29 mouse cellular contexts compared by ENCODE assay signal in the genomic region with DNA sequence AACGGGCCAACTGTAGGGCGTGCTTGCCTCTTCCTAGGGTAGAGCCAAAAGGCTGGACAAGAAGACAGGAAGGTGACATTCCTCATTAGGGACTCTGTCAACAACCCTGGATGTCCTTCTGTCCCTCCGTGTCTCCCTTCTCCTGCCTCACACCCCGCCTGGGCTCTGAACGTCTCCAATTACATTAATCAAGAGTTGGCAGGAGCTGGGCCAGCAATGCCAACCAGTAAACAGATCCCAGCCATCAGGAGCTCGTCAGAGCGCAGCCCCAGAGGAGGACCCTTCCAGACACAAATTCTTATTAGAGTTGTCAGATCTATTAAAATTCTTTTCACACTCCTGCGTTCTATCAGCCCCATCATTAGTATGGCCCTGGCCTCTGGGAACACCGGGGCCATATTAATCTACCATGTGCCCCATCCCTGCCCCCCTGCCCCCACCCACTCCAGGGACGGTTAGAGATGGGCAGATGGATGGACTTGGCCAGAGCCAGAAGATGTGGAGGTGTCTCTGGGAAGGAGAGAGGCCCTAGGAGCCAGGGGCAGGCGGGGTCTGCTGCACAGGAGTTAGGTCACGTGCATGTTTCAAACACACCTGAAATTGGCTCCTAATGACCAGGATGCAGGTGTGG.
DNase-seq lines count a peak whose midpoint lies in the region; ATAC-seq and TF ChIP-seq lines count a peak whose summit lies in the region.
"Had no signal": no experiment of that assay in that cellular context is flagged by ENCODE, and none has a peak within 500 bp of the region (broad histone marks: within the 10 kb centered on the region; RNA-seq: fewer than 3 reads in every experiment).

No protein-coding gene starts in this region.

- no peak overlapping the region for H3K9ac ChIP-seq in forebrain, embryonic 14.5 days (ENCODE audit: low read length)
- H3K9ac ChIP-seq in forebrain, embryonic 16.5 days (replicated peaks; ENCODE audit: low read depth, low read length), result no peak overlapping the region
- no peak overlapping the region for H3K9ac ChIP-seq in hindbrain, embryonic 16.5 days (ENCODE audit: low read depth, low read length)
- H3K9ac ChIP-seq in hindbrain, embryonic 12.5 days, result no peak overlapping the region
- H3K9ac ChIP-seq in midbrain, postnatal 0 days (replicated peaks; ENCODE audit: low read length, poor library complexity, severe bottlenecking), result no peak overlapping the region
- no peak overlapping the region for H3K9ac ChIP-seq in midbrain, embryonic 16.5 days (ENCODE audit: low read depth, low read length)
- H3K9ac ChIP-seq: embryonic facial prominence, embryonic 12.5 days; forebrain, embryonic 15.5 days; heart, embryonic 15.5 days; limb, embryonic 15.5 days; liver, embryonic 13.5 days had no signal

- WGBS in forebrain, embryonic 14.5 days, result 54% methylated on average over 12 of the region's 12 CpGs
- 51% methylated on average over 12 of the region's 12 CpGs for WGBS in forebrain, embryonic 16.5 days
- WGBS in hindbrain, embryonic 16.5 days, result 51% methylated on average over 12 of the region's 12 CpGs
- 59% methylated on average over 12 of the region's 12 CpGs for WGBS in hindbrain, embryonic 12.5 days
- WGBS in midbrain, postnatal 0 days, result 64% methylated on average over 12 of the region's 12 CpGs
- WGBS in midbrain, embryonic 16.5 days, result 69% methylated on average over 12 of the region's 12 CpGs

- H3K4me1 ChIP-seq in forebrain, embryonic 14.5 days (ENCODE audit: control insufficient read depth, insufficient read depth, low read length), result no peaks in the 10 kb centered on the region
- peaks cover 2% of the 10 kb centered on the region; the same call in 1 of the 2 replicates for H3K4me1 ChIP-seq in forebrain, embryonic 16.5 days (replicated peaks; ENCODE audit: control insufficient read depth, insufficient read depth, low read length)
- H3K4me1 ChIP-seq in hindbrain, embryonic 16.5 days (ENCODE audit: control insufficient read depth, insufficient read depth, low read depth, low read length), result no peaks in the 10 kb centered on the region; the same call in 1 of the 2 replicates
- peaks cover 15% of the 10 kb centered on the region for H3K4me1 ChIP-seq in hindbrain, embryonic 12.5 days
- no peaks in the 10 kb centered on the region for H3K4me1 ChIP-seq in midbrain, postnatal 0 days (ENCODE audit: insufficient read depth, low read length)
- no peaks in the 10 kb centered on the region for H3K4me1 ChIP-seq in midbrain, embryonic 16.5 days (ENCODE audit: control insufficient read depth, insufficient read depth, low read length)
- H3K4me1 ChIP-seq: heart, embryonic 15.5 days; liver, embryonic 13.5 days; megakaryocyte, embryonic 14.5 days had no signal

- H3K27ac ChIP-seq in forebrain, embryonic 14.5 days (ENCODE audit: low read depth, low read length), result no peak overlapping the region
- no peak overlapping the region for H3K27ac ChIP-seq in forebrain, embryonic 16.5 days (ENCODE audit: low read length)
- no peak overlapping the region for H3K27ac ChIP-seq in hindbrain, embryonic 16.5 days (ENCODE audit: low read depth, low read length)
- no peak overlapping the region for H3K27ac ChIP-seq in hindbrain, embryonic 12.5 days
- H3K27ac ChIP-seq in midbrain, postnatal 0 days (ENCODE audit: low read depth, low read length), result no peak overlapping the region
- H3K27ac ChIP-seq in midbrain, embryonic 16.5 days (ENCODE audit: low read length), result no peak overlapping the region
- H3K27ac ChIP-seq: embryonic facial prominence, embryonic 12.5 days; forebrain, embryonic 15.5 days; heart, embryonic 15.5 days; limb, embryonic 15.5 days; liver, embryonic 13.5 days; stomach, postnatal 0 days had no signal

- DNase-seq in forebrain, embryonic 14.5 days (ENCODE audit: low spot score), result peak; percentile 26
- DNase-seq in midbrain, postnatal 0 days (ENCODE audit: low spot score), result peak; percentile 51
- peak; percentile 44 for DNase-seq in skeletal muscle tissue, adult 2 months (ENCODE audit: low read depth, low spot score)
- DNase-seq in layer of hippocampus, postnatal 25 days (ENCODE audit: extremely low spot score in 1 of 2, low spot score in 1 of 2), result no peak
- DNase-seq: adrenal gland, postnatal 25 days; cerebellum, adult 2 months; embryo, embryonic 11 days; kidney, adult 9 months; kidney, postnatal 10 days; layer of hippocampus, adult 9-11 months; liver, embryonic 13.5 days; lung, adult 18-20 months; lung, postnatal 4 days; midbrain, embryonic 14.5 days; right cerebral cortex, adult 18-20 months; thymus, adult 18-20 months; thymus, postnatal 36 days had no signal

- no peak overlapping the region for H3K4me3 ChIP-seq in forebrain, embryonic 14.5 days (ENCODE audit: low read depth, low read length)
- no peak overlapping the region for H3K4me3 ChIP-seq in forebrain, embryonic 16.5 days (replicated peaks; ENCODE audit: low read length)
- no peak overlapping the region for H3K4me3 ChIP-seq in hindbrain, embryonic 16.5 days (ENCODE audit: low read length)
- H3K4me3 ChIP-seq in hindbrain, embryonic 12.5 days, result no peak overlapping the region
- H3K4me3 ChIP-seq in midbrain, postnatal 0 days (ENCODE audit: low read depth, low read length), result no peak overlapping the region
- H3K4me3 ChIP-seq in midbrain, embryonic 16.5 days (ENCODE audit: low read depth, low read length), result no peak overlapping the region
- H3K4me3 ChIP-seq: embryonic facial prominence, embryonic 12.5 days; forebrain, embryonic 15.5 days; heart, embryonic 15.5 days; limb, embryonic 15.5 days; liver, embryonic 13.5 days; megakaryocyte, embryonic 14.5 days had no signal

- ATAC-seq in forebrain, embryonic 14.5 days, result no peak
- no peak for ATAC-seq in forebrain, embryonic 16.5 days
- 0 out of 2 replicates have a peak, but pooled peaks have one; percentile 56 for ATAC-seq in hindbrain, embryonic 16.5 days
- ATAC-seq in hindbrain, embryonic 12.5 days (ENCODE audit: low FRiP score), result no peak; the same call in 1 of the 2 replicates
- ATAC-seq in midbrain, postnatal 0 days (ENCODE audit: low FRiP score), result no peak
- no peak for ATAC-seq in midbrain, embryonic 16.5 days
- ATAC-seq: forebrain, embryonic 15.5 days; intestine, postnatal 0 days; lung, postnatal 0 days had no signal

- no peak for TF ChIP-seq CTCF in midbrain, postnatal 0 days (IDR thresholded peaks at IDR 0.05)

- H3K4me2 ChIP-seq in forebrain, embryonic 14.5 days (ENCODE audit: low read length), result no peak overlapping the region
- no peak overlapping the region for H3K4me2 ChIP-seq in forebrain, embryonic 16.5 days (ENCODE audit: low read length)
- no peak overlapping the region for H3K4me2 ChIP-seq in hindbrain, embryonic 16.5 days (ENCODE audit: low read length)
- no peak overlapping the region for H3K4me2 ChIP-seq in hindbrain, embryonic 12.5 days (replicated peaks)
- H3K4me2 ChIP-seq in midbrain, postnatal 0 days (ENCODE audit: low read depth, low read length, poor library complexity, severe bottlenecking), result no peak overlapping the region
- H3K4me2 ChIP-seq in midbrain, embryonic 16.5 days (ENCODE audit: low read length), result no peak overlapping the region
- H3K4me2 ChIP-seq: embryonic facial prominence, embryonic 12.5 days; forebrain, embryonic 15.5 days; heart, embryonic 15.5 days; limb, embryonic 15.5 days; liver, embryonic 13.5 days had no signal

- H3K36me3 ChIP-seq in forebrain, embryonic 14.5 days (ENCODE audit: control insufficient read depth, insufficient read depth, low read length), result no peaks in the 10 kb centered on the region
- H3K36me3 ChIP-seq in forebrain, embryonic 16.5 days (ENCODE audit: control insufficient read depth, insufficient read depth), result no peaks in the 10 kb centered on the region
- H3K36me3 ChIP-seq in hindbrain, embryonic 16.5 days (ENCODE audit: control insufficient read depth, insufficient read depth, low read length), result no peaks in the 10 kb centered on the region
- H3K36me3 ChIP-seq in hindbrain, embryonic 12.5 days, result 0 out of 2 replicates have a peak, but pooled peaks cover 6% of the 10 kb centered on the region
- no peaks in the 10 kb centered on the region for H3K36me3 ChIP-seq in midbrain, postnatal 0 days (ENCODE audit: insufficient read depth, low read length)
- peaks cover 3% of the 10 kb centered on the region; the same call in 1 of the 2 replicates for H3K36me3 ChIP-seq in midbrain, embryonic 16.5 days (ENCODE audit: control insufficient read depth, insufficient read depth, low read length)
- H3K36me3 ChIP-seq: embryonic facial prominence, embryonic 12.5 days; forebrain, embryonic 15.5 days; heart, embryonic 15.5 days; limb, embryonic 15.5 days; liver, embryonic 13.5 days had no signal

- H3K27me3 ChIP-seq in forebrain, embryonic 14.5 days (replicated peaks; ENCODE audit: control insufficient read depth, insufficient read depth, low read length), result no peaks in the 10 kb centered on the region
- H3K27me3 ChIP-seq in forebrain, embryonic 16.5 days (replicated peaks; ENCODE audit: control insufficient read depth, insufficient read depth, low read length), result no peaks in the 10 kb centered on the region
- no peaks in the 10 kb centered on the region for H3K27me3 ChIP-seq in hindbrain, embryonic 16.5 days (replicated peaks; ENCODE audit: control insufficient read depth, insufficient read depth, low read length)
- no peaks in the 10 kb centered on the region for H3K27me3 ChIP-seq in hindbrain, embryonic 12.5 days
- H3K27me3 ChIP-seq in midbrain, postnatal 0 days (ENCODE audit: insufficient read depth, low read length), result no peaks in the 10 kb centered on the region
- no peaks in the 10 kb centered on the region; the same call in 1 of the 2 replicates for H3K27me3 ChIP-seq in midbrain, embryonic 16.5 days (ENCODE audit: control insufficient read depth, insufficient read depth, low read depth, low read length)
- H3K27me3 ChIP-seq: embryonic facial prominence, embryonic 12.5 days; forebrain, embryonic 15.5 days; heart, embryonic 15.5 days; liver, embryonic 13.5 days had no signal

- no peaks in the 10 kb centered on the region for H3K9me3 ChIP-seq in forebrain, embryonic 14.5 days (replicated peaks; ENCODE audit: control insufficient read depth, low read length)
- H3K9me3 ChIP-seq in forebrain, embryonic 16.5 days (ENCODE audit: control insufficient read depth, low read length), result no peaks in the 10 kb centered on the region
- H3K9me3 ChIP-seq in hindbrain, embryonic 16.5 days (ENCODE audit: control insufficient read depth, low read length), result no peaks in the 10 kb centered on the region
- H3K9me3 ChIP-seq in hindbrain, embryonic 12.5 days (replicated peaks), result no peaks in the 10 kb centered on the region
- no peaks in the 10 kb centered on the region for H3K9me3 ChIP-seq in midbrain, postnatal 0 days (ENCODE audit: low read length)
- H3K9me3 ChIP-seq in midbrain, embryonic 16.5 days (replicated peaks; ENCODE audit: control insufficient read depth, low read length, poor library complexity, severe bottlenecking), result no peaks in the 10 kb centered on the region
- H3K9me3 ChIP-seq: embryonic facial prominence, embryonic 12.5 days; forebrain, embryonic 15.5 days; heart, embryonic 15.5 days; limb, embryonic 15.5 days; liver, embryonic 13.5 days had no signal

Comparison
In these comparisons a context has a peak if more than half of its experiments do, and no peak if none do; other contexts are left out.
1. DNase-seq: peak in forebrain, embryonic 14.5 days (single experiment), midbrain, postnatal 0 days (single experiment) and skeletal muscle tissue, adult 2 months (single experiment); none in layer of hippocampus, postnatal 25 days (0 of 2).